Mouse (Mus musculus) liver, adult 2 months (tissue): ENCODE results near the gene Fam53b.

Experiments
- CTCF ChIP-seq: fragments of 200-500 bp; IDR thresholded peaks from 2 replicates; pipeline ENCODE4 v1.5.1; 2011; ENCODE audit warnings: low read depth, low read length, control low read depth
- POLR2A ChIP-seq: fragments of 200-500 bp; IDR thresholded peaks from 2 replicates; pipeline ENCODE4 v1.6.1; 2011; ENCODE audit warnings: low read length, control low read depth; ENCODE audit not compliant: insufficient read depth; ENCODE audit errors: extremely low read depth

- TF ChIP-seq POLR2A, result no peak
- no peak for TF ChIP-seq CTCF
Measured at GRCm38 (mm10) chr7:132666516-132666915, 147.2 kb downstream of the Fam53b start.
